Mouse (Mus musculus) erythroblast, embryonic 14.5 days (primary cell): ENCODE results near the gene Cd109.

ENCODE experiments used
- GATA1 ChIP-seq: IDR thresholded peaks from 2 replicates; pipeline ENCODE4 v1.6.1; 2012; ENCODE audit warnings: low read length, inconsistent platforms, mixed read lengths
- TAL1 ChIP-seq: IDR thresholded peaks from 3 replicates; pipeline ENCODE4 v1.6.1; 2012; ENCODE audit warnings: low read length, inconsistent platforms, mixed read lengths

- no peak for TF ChIP-seq GATA1
- TF ChIP-seq TAL1, result no peak
Measured at GRCm38 (mm10) chr9:78588411-78589033, 26.8 kb upstream of the Cd109 start.
